Mouse (Mus musculus): ENCODE data around the gene Olfr1293-ps. TPM values are rescaled to one million over a fixed set of nuclear protein-coding genes. Genes with fewer than 3 reads are reported as not detected.

Gene Olfr1293-ps
- polyA plus RNA-seq (2014; fragmentation: Nextera tagmentation; extraction: Ambion mirVana), result not detected in 2 replicates

- no peaks in the 10 kb centered on the region for H3K27me3 ChIP-seq (ENCODE audit: control insufficient read depth, insufficient read depth, low read length)
- H3K4me2 ChIP-seq (replicated peaks), result no peak within 1 kb of the TSS
- no peaks in the 10 kb centered on the region for H3K4me1 ChIP-seq (replicated peaks; ENCODE audit: control insufficient read depth, insufficient read depth, low read length)
- H3K36me3 ChIP-seq (replicated peaks; ENCODE audit: control insufficient read depth, insufficient read depth), result no peaks in the 10 kb centered on the region
- ATAC-seq (ENCODE audit: low FRiP score) (no peak), DNase-seq (ENCODE audit: low spot score) (no peak)
- no peak within 1 kb of the TSS for H3K4me3 ChIP-seq (replicated peaks; ENCODE audit: low read length)
- no peak within 1 kb of the TSS for H3K27ac ChIP-seq
- H3K9ac ChIP-seq, result no peak within 1 kb of the TSS
- WGBS, result 93% methylated on average over 1 of the region's 1 CpGs
- peaks cover 2% of the 10 kb centered on the region; the same call in 1 of the 2 replicates for H3K9me3 ChIP-seq (ENCODE audit: control insufficient read depth, low read length)
Observed at GRCm38 (mm10) chr2:111524903-111525302, at the start of gene Olfr1293-ps. Gene Olfr1293-ps (plus strand): TSS chr2:111525203.

DNA sequence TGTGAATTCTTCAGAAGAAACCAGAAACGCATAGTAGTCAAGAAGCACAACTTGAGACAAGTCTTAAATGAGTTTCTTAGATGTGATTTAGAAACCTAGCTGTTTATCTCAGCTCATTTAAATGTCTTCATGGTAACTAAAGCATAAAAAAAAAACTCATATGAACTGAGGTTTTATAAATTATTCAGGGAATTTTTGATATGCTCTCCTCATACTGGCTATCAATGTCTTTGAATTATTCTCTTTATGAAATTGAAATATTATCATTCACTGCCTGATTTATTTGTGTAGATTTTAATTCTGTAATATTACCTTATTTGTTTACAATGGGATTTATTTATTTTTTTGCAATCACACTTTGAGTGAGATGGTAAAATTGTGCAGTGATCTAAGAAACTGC is 44.5 kb upstream of the Olfr1293-ps start, which contains the start of gene Olfr1289:
TSS of gene Olfr1289 (plus strand) at position 301 of the 400 bp plus-strand sequence.
- H3K4me2 ChIP-seq (replicated peaks), result no peak within 1 kb of the TSS
- H3K9ac ChIP-seq, result no peak within 1 kb of the TSS
- H3K4me1 ChIP-seq (replicated peaks; ENCODE audit: control insufficient read depth, insufficient read depth, low read length), result no peaks in the 10 kb centered on the region
- no peaks in the 10 kb centered on the region for H3K27me3 ChIP-seq (ENCODE audit: control insufficient read depth, insufficient read depth, low read length)
- DNase-seq (ENCODE audit: low spot score), result no peak
- H3K36me3 ChIP-seq (replicated peaks; ENCODE audit: control insufficient read depth, insufficient read depth), result no peaks in the 10 kb centered on the region
- no peaks in the 10 kb centered on the region for H3K9me3 ChIP-seq (ENCODE audit: control insufficient read depth, low read length)
- ATAC-seq (ENCODE audit: low FRiP score), result no peak
- WGBS, result 67% methylated on average over 1 of the region's 1 CpGs
- no peak within 1 kb of the TSS for H3K27ac ChIP-seq
- H3K4me3 ChIP-seq (replicated peaks; ENCODE audit: low read length), result no peak within 1 kb of the TSS

DNA sequence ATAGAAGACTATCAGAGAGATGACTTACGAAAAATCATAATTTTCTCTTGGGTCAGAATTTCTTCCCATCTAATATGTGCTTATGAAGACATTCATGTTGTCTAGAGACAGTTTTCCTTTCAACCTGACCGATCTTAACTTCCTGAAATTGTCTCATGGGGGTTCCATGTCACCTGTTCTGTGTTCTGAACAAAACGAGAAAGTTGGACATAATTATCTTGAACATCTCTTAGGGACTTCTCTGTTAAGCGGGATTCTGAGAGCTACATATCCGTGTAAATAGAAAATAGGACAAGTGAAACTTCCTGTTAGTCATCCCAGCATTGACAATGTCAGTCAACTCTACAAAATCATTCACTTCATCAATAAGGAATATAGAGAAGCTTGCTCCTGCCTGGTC is 31.3 kb upstream of the Olfr1293-ps start, which contains the start of gene Olfr1290:
TSS of gene Olfr1290 (minus strand) at position 101 of the 400 bp plus-strand sequence.
- ATAC-seq (ENCODE audit: low FRiP score) (no peak), DNase-seq (ENCODE audit: low spot score) (no peak)
- Histone ChIP-seq H3K9me3 (ENCODE audit: control insufficient read depth, low read length) (no peaks in the 10 kb centered on the region), H3K9ac (no peak within 1 kb of the TSS), H3K4me1 (replicated peaks; ENCODE audit: control insufficient read depth, insufficient read depth, low read length) (no peaks in the 10 kb centered on the region), H3K27me3 (ENCODE audit: control insufficient read depth, insufficient read depth, low read length) (no peaks in the 10 kb centered on the region), H3K4me3 (replicated peaks; ENCODE audit: low read length) (no peak within 1 kb of the TSS), H3K4me2 (replicated peaks) (no peak within 1 kb of the TSS), H3K27ac (no peak within 1 kb of the TSS), H3K36me3 (replicated peaks; ENCODE audit: control insufficient read depth, insufficient read depth) (no peaks in the 10 kb centered on the region)
- WGBS, result 85% methylated on average over 5 of the region's 5 CpGs

GRCm38 (mm10) chr2:111496880-111497279 is 28.1 kb upstream of the Olfr1293-ps start, which contains the start of gene Olfr1291-ps1:
Gene Olfr1291-ps1 (plus strand): TSS chr2:111497180.
- Histone ChIP-seq H3K27ac (no peak within 1 kb of the TSS), H3K27me3 (ENCODE audit: control insufficient read depth, insufficient read depth, low read length) (no peaks in the 10 kb centered on the region), H3K9me3 (ENCODE audit: control insufficient read depth, low read length) (no peaks in the 10 kb centered on the region), H3K4me1 (replicated peaks; ENCODE audit: control insufficient read depth, insufficient read depth, low read length) (no peaks in the 10 kb centered on the region), H3K4me3 (replicated peaks; ENCODE audit: low read length) (no peak within 1 kb of the TSS), H3K9ac (no peak within 1 kb of the TSS), H3K4me2 (replicated peaks) (no peak within 1 kb of the TSS), H3K36me3 (replicated peaks; ENCODE audit: control insufficient read depth, insufficient read depth) (no peaks in the 10 kb centered on the region)
- WGBS, result 93% methylated on average over 3 of the region's 3 CpGs
- no peak for DNase-seq (ENCODE audit: low spot score)
- no peak for ATAC-seq (ENCODE audit: low FRiP score)

GRCm38 (mm10) chr2:111517451-111517850 is 7.6 kb upstream of the Olfr1293-ps start:
- H3K36me3 ChIP-seq (replicated peaks; ENCODE audit: control insufficient read depth, insufficient read depth), result no peaks in the 10 kb centered on the region
- ATAC-seq (ENCODE audit: low FRiP score) (0 out of 2 replicates have a peak, but pooled peaks have one; percentile 21), DNase-seq (ENCODE audit: low spot score) (no peak)
- H3K4me2 ChIP-seq (replicated peaks), result no peak overlapping the region
- H3K9me3 ChIP-seq (ENCODE audit: control insufficient read depth, low read length), result peaks cover 7% of the 10 kb centered on the region
- H3K4me3 ChIP-seq (replicated peaks; ENCODE audit: low read length), result no peak overlapping the region
- WGBS, result 95% methylated on average over 10 of the region's 10 CpGs
- no peaks in the 10 kb centered on the region for H3K4me1 ChIP-seq (replicated peaks; ENCODE audit: control insufficient read depth, insufficient read depth, low read length)
- H3K9ac ChIP-seq, result no peak overlapping the region
- H3K27ac ChIP-seq, result no peak overlapping the region
- H3K27me3 ChIP-seq (ENCODE audit: control insufficient read depth, insufficient read depth, low read length), result no peaks in the 10 kb centered on the region

GRCm38 (mm10) chr2:111540191-111540590 is 15.2 kb downstream of the Olfr1293-ps start, which contains the start of gene Olfr1294:
Gene Olfr1294 (minus strand): TSS chr2:111540291.
- Histone ChIP-seq H3K4me3 (replicated peaks; ENCODE audit: low read length) (no peak within 1 kb of the TSS), H3K9ac (no peak within 1 kb of the TSS), H3K4me2 (replicated peaks) (no peak within 1 kb of the TSS), H3K36me3 (replicated peaks; ENCODE audit: control insufficient read depth, insufficient read depth) (no peaks in the 10 kb centered on the region), H3K27ac (no peak within 1 kb of the TSS), H3K27me3 (ENCODE audit: control insufficient read depth, insufficient read depth, low read length) (no peaks in the 10 kb centered on the region), H3K9me3 (ENCODE audit: control insufficient read depth, low read length) (no peaks in the 10 kb centered on the region), H3K4me1 (replicated peaks; ENCODE audit: control insufficient read depth, insufficient read depth, low read length) (no peaks in the 10 kb centered on the region)
- DNase-seq (ENCODE audit: low spot score), result no peak
- ATAC-seq (ENCODE audit: low FRiP score), result no peak
- WGBS, result 53% methylated on average over 1 of the region's 1 CpGs

- no peaks in the 10 kb centered on the region for H3K36me3 ChIP-seq (replicated peaks; ENCODE audit: control insufficient read depth, insufficient read depth)
- H3K27ac ChIP-seq, result no peak within 1 kb of the TSS
- no peaks in the 10 kb centered on the region for H3K4me1 ChIP-seq (replicated peaks; ENCODE audit: control insufficient read depth, insufficient read depth, low read length)
- no peak within 1 kb of the TSS for H3K9ac ChIP-seq
- ATAC-seq (ENCODE audit: low FRiP score) (no peak), DNase-seq (ENCODE audit: low spot score) (no peak)
- no peak within 1 kb of the TSS for H3K4me2 ChIP-seq (replicated peaks)
- H3K9me3 ChIP-seq (ENCODE audit: control insufficient read depth, low read length), result no peaks in the 10 kb centered on the region
- H3K27me3 ChIP-seq (ENCODE audit: control insufficient read depth, insufficient read depth, low read length), result no peaks in the 10 kb centered on the region
- no peak within 1 kb of the TSS for H3K4me3 ChIP-seq (replicated peaks; ENCODE audit: low read length)
Observed at GRCm38 (mm10) chr2:111569581-111569980, 44.6 kb downstream of the Olfr1293-ps start, which contains the start of gene Olfr1295. Gene Olfr1295 (minus strand): TSS chr2:111569681.

Other genes starting within 250 kb of the Olfr1293-ps start
- gene Olfr1278, start 235.1 kb upstream of the Olfr1293-ps start, polyA plus RNA-seq (2014; fragmentation: Nextera tagmentation; extraction: Ambion mirVana), result not detected in 2 replicates
- gene Olfr1279, start 224.6 kb upstream of the Olfr1293-ps start, polyA plus RNA-seq (2014; fragmentation: Nextera tagmentation; extraction: Ambion mirVana), result not detected in 2 replicates
- not detected in 2 replicates for gene Olfr1280, start 211.2 kb upstream of the Olfr1293-ps start, polyA plus RNA-seq (2014; fragmentation: Nextera tagmentation; extraction: Ambion mirVana)
- not detected in 2 replicates for gene Olfr1281, start 198.7 kb upstream of the Olfr1293-ps start, polyA plus RNA-seq (2014; fragmentation: Nextera tagmentation; extraction: Ambion mirVana)
- not detected in 2 replicates for gene Olfr1282, start 189.1 kb upstream of the Olfr1293-ps start, polyA plus RNA-seq (2014; fragmentation: Nextera tagmentation; extraction: Ambion mirVana)
- not detected in 2 replicates for gene Olfr1283, start 158.4 kb upstream of the Olfr1293-ps start, polyA plus RNA-seq (2014; fragmentation: Nextera tagmentation; extraction: Ambion mirVana)
- not detected in 2 replicates for gene Olfr1284, start 149.7 kb upstream of the Olfr1293-ps start, polyA plus RNA-seq (2014; fragmentation: Nextera tagmentation; extraction: Ambion mirVana)
- not detected in 2 replicates for gene Olfr1286, start 102.1 kb upstream of the Olfr1293-ps start, polyA plus RNA-seq (2014; fragmentation: Nextera tagmentation; extraction: Ambion mirVana)
- not detected in 2 replicates for gene Olfr1287, start 76.1 kb upstream of the Olfr1293-ps start, polyA plus RNA-seq (2014; fragmentation: Nextera tagmentation; extraction: Ambion mirVana)
- gene Olfr1288, start 51.1 kb upstream of the Olfr1293-ps start, polyA plus RNA-seq (2014; fragmentation: Nextera tagmentation; extraction: Ambion mirVana), result not detected in 2 replicates
- gene Olfr1289, start 44.4 kb upstream of the Olfr1293-ps start, polyA plus RNA-seq (2014; fragmentation: Nextera tagmentation; extraction: Ambion mirVana), result not detected in 2 replicates
- gene Olfr1290, start 31.4 kb upstream of the Olfr1293-ps start, polyA plus RNA-seq (2014; fragmentation: Nextera tagmentation; extraction: Ambion mirVana), result not detected in 2 replicates
- gene Olfr1291-ps1, start 28.0 kb upstream of the Olfr1293-ps start, polyA plus RNA-seq (2014; fragmentation: Nextera tagmentation; extraction: Ambion mirVana), result not detected in 2 replicates
- gene Olfr1294, start 15.1 kb downstream of the Olfr1293-ps start, polyA plus RNA-seq (2014; fragmentation: Nextera tagmentation; extraction: Ambion mirVana), result not detected in 2 replicates
- not detected in 2 replicates for gene Olfr1295, start 44.5 kb downstream of the Olfr1293-ps start, polyA plus RNA-seq (2014; fragmentation: Nextera tagmentation; extraction: Ambion mirVana)
- gene Olfr1297, start 101.3 kb downstream of the Olfr1293-ps start, polyA plus RNA-seq (2014; fragmentation: Nextera tagmentation; extraction: Ambion mirVana), result not detected in 2 replicates
- gene Olfr1298, start 124.0 kb downstream of the Olfr1293-ps start, polyA plus RNA-seq (2014; fragmentation: Nextera tagmentation; extraction: Ambion mirVana), result not detected in 2 replicates
- gene Olfr1299, start 136.2 kb downstream of the Olfr1293-ps start, polyA plus RNA-seq (2014; fragmentation: Nextera tagmentation; extraction: Ambion mirVana), result not detected in 2 replicates
- not detected in 2 replicates for gene Olfr1301, start 225.8 kb downstream of the Olfr1293-ps start, polyA plus RNA-seq (2014; fragmentation: Nextera tagmentation; extraction: Ambion mirVana)